Mouse (Mus musculus) neural tube, embryonic 14.5 days (tissue): ENCODE data around the gene Usp48. TPM values are rescaled to one million over a fixed set of nuclear protein-coding genes. Genes with fewer than 3 reads are reported as not detected.

Experiments used
- ATAC-seq: fragments of 200-750 bp; cut with Nextera tagmentation; 2 replicates; pipeline ENCODE4 v1.8.0; 2017; ENCODE audit warnings: low read depth, mild to moderate bottlenecking, moderate TSS enrichment, moderate library complexity
- H3K27ac ChIP-seq: fragments of 300-500 bp; sonication (generic); 2 replicates; pipeline ENCODE4 v1.5.1; 2014; ENCODE audit warnings: low read depth, mild to moderate bottlenecking, control low read depth, low read length, moderate library complexity, mixed read lengths
- H3K27me3 ChIP-seq: fragments of 300-500 bp; sonication (generic); 2 replicates; pipeline ENCODE4 v1.6.1; 2014; ENCODE audit warnings: low read length; ENCODE audit not compliant: control insufficient read depth, insufficient read depth
- H3K36me3 ChIP-seq: fragments of 300-500 bp; sonication (generic); 2 replicates; pipeline ENCODE4 v1.6.1; 2014; ENCODE audit warnings: low read length, mixed read lengths; ENCODE audit not compliant: control insufficient read depth, insufficient read depth
- H3K4me1 ChIP-seq: fragments of 300-500 bp; sonication (generic); 2 replicates; pipeline ENCODE4 v1.6.1; 2014; ENCODE audit warnings: low read length; ENCODE audit not compliant: control insufficient read depth, insufficient read depth
- H3K4me2 ChIP-seq: fragments of 300-500 bp; sonication (generic); 2 replicates; pipeline ENCODE4 v1.6.1; 2014; ENCODE audit warnings: mild to moderate bottlenecking, low read depth, low read length, control low read depth
- H3K4me3 ChIP-seq: fragments of 300-500 bp; sonication (generic); 2 replicates; pipeline ENCODE4 v1.5.1; 2014; ENCODE audit warnings: low read depth, low read length, control low read depth, mixed read lengths
- H3K9ac ChIP-seq: fragments of 300-500 bp; sonication (generic); replicated peaks from 2 replicates; pipeline ENCODE4 v1.6.1; 2014; ENCODE audit warnings: low read depth, mild to moderate bottlenecking, control low read depth, low read length, mixed read lengths
- H3K9me3 ChIP-seq: fragments of 300-500 bp; sonication (generic); 2 replicates; pipeline ENCODE4 v1.6.1; 2016; ENCODE audit warnings: low read length; ENCODE audit not compliant: control insufficient read depth
- WGBS: fragments of 180-500 bp; shearing (Covaris S2); extraction: QIAGEN DNeasy Blood & Tissue Kit; methylation state at CpG from one replicate; pipeline ENCODE4 v1.1.7; 2014; 5-methylcytosine and 5-hydroxymethylcytosine counted together
- polyA plus RNA-seq: library from polyadenylated mRNA; unstranded; fragments of >200 nt; fragmentation: Nextera tagmentation; extraction: Ambion mirVana; gene quantifications from 2 replicates; pipeline ENCODE4 v1.2.1, GENCODE M21; 2014

Usp48 gene
- polyA plus RNA-seq, 1 experiment from 2014 or later = 81.9 TPM

DNA sequence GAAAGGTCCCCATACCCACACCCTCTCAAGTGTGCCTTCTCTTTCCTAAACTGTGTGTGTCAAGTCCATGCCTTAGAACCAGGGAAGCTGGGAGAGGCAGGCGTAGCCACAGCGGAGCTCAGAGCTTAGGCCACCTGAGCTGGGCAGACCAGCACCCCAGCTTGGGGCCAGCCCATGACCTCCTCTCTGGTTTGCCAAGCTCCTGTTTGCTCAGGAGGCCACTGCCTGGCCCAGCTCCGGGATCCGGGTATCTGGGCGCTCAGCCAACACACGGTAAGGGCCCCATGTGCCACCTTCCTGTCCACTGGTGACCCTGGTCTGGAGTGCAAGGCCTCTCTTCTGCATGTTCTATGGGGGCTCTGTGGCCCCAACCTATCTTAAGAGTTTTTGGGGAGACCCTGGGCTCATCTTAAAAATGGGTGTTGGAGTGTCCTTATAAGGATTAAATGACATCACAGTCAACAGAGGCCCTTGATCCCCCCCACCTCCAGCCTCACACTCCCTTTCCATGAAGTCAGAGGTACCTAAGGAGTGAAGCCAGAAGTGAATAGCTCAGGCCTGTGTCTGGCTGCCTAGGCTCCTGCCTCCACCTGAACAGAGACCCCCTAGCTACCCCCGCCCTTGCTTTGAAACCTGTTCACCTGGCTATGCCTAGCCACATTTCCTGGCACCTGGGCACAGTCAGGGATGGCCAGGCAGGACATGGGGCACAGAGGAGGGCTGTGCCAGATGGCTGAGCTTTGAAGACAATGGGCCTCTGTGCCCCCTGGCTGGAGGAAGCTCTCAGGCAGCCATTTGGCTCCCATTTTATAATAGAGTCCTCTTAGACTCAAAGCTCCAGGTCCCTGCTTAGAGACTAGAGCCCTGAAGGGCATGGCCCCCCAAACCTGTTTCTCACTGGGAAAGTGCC, 104.8 kb downstream of the Usp48 start:
- Histone ChIP-seq H3K4me3 (no peak overlapping the region), H3K9ac (no peak overlapping the region), H3K27me3 (no peaks in the 10 kb centered on the region), H3K9me3 (no peaks in the 10 kb centered on the region), H3K36me3 (no peaks in the 10 kb centered on the region), H3K4me1 (peaks cover 8% of the 10 kb centered on the region), H3K27ac (no peak overlapping the region), H3K4me2 (no peak overlapping the region)
- ATAC-seq = no peak
- WGBS = 79% methylated on average over 7 of the region's 7 CpGs

DNA sequence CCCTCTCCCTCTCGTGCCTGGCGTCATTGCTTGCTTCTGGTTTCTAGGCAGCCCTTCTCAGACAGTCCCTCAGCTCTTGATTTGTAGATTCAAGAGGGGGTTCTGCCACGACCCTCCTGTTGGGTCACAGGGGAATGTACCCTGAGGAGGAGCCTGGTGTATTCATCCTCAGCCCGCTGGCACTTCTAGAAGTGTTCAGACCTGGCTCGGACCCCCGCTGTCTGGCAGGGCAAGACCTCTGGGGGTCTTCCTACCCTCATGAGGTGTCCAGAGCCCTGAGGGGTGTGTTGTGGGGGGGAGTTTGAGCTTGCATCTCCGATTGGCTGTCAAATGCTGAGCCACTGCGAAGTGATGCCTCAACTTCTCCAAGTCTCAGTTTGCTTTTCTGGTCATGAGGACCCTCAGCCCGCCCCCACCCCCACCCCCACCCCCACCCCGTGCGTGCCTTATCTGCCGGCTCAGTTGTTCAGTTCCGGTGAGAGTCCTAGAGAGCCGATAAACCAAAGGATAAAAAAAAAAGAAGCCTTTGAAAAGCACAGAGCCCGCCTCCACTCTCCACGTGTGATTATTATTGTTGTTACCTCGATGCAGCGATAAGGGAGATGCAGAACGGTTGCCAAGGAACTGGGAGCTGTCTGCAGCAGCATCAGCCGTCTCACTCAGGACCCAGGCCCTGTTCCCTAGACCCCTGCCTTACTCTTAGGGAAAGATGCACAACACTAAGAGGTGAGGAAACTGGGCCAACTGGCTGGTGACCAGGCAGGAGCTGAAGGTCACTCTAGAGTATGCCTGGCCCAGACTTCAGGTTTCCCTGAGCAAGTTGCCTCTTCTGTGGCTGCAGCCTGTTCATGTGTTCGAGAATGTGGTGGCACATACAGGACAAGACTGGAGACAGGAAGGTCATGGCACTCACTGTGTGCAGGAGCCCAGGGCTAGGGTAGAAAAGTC, 106.0 kb downstream of the Usp48 start:
- no peak overlapping the region for H3K4me2 ChIP-seq
- H3K27me3 ChIP-seq = no peaks in the 10 kb centered on the region
- ATAC-seq = no peak
- H3K27ac ChIP-seq = no peak overlapping the region
- H3K4me1 ChIP-seq = peaks cover 8% of the 10 kb centered on the region
- no peaks in the 10 kb centered on the region for H3K36me3 ChIP-seq
- no peak overlapping the region for H3K4me3 ChIP-seq
- H3K9me3 ChIP-seq = no peaks in the 10 kb centered on the region
- WGBS = 56% methylated on average over 21 of the region's 21 CpGs
- no peak overlapping the region for H3K9ac ChIP-seq

DNA sequence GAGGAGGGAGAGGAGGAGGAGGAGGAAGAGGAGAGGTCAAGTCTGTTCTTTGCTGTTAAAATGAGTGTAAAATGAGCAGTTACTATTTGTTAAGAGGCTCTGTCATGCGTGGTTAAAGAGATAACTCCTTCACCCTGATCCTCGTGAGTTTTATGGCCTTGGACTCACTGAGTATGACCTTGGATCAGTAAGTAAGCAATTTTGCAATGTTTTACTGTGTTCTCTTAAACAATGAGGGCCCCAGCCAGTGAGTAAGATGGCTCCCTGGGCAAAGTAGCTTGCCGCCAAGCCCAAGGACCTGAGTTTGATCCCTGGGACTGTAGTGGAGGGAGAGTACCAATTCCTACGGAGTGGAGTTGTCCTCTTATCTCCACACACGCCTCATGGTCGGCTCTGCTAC, 107.4 kb downstream of the Usp48 start:
- Histone ChIP-seq H3K36me3 (no peaks in the 10 kb centered on the region), H3K4me3 (no peak overlapping the region), H3K9ac (no peak overlapping the region), H3K4me2 (no peak overlapping the region), H3K27me3 (no peaks in the 10 kb centered on the region), H3K27ac (no peak overlapping the region), H3K9me3 (no peaks in the 10 kb centered on the region), H3K4me1 (peaks cover 8% of the 10 kb centered on the region)
- WGBS = 67% methylated on average over 6 of the region's 6 CpGs
- no peak for ATAC-seq

DNA sequence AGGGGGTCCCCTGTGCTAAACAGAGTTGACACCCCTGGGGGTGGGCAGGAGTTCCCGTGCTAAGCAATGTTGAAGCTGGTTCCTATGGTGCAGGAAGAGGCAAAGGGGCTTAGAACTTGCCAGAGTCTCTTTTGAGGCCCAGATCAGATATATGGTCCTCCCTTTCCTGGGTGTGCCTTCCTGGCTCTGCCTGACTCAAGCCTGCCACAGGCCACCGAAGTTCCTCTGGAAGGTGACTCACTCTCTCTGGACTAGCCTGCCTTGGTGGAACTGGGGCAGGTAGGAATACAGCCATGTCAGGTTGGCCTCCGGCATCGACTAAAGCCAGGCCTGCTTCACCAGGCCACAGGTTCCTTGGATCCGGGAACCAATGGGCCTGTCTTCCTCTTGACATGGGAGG, 109.5 kb downstream of the Usp48 start:
- no peak overlapping the region for H3K9ac ChIP-seq
- H3K27me3 ChIP-seq = no peaks in the 10 kb centered on the region
- H3K4me1 ChIP-seq = peaks cover 25% of the 10 kb centered on the region
- no peaks in the 10 kb centered on the region for H3K36me3 ChIP-seq
- no peak overlapping the region for H3K4me2 ChIP-seq
- ATAC-seq = no peak
- no peak overlapping the region for H3K4me3 ChIP-seq
- WGBS = 88% methylated on average over 5 of the region's 5 CpGs
- H3K9me3 ChIP-seq = no peaks in the 10 kb centered on the region
- H3K27ac ChIP-seq = no peak overlapping the region

DNA sequence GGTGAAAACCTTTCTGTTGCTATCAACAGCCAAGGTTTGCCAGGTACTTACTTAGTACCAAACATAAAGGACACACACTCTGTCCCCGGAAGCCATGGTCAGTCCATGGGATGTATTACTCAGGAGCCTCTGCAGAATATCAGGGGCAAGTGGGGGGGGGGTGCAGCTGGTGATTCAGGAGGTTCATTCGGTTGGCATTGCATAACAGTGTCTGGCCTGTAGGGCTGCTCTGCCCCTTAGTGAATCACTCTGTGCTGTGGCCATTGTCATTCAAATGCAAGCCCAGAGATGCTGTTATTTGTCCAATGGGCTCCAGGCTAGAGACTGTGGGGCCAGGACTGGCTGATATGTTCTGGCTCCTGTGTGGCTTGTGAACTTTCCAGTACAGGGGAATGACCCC, 111.0 kb downstream of the Usp48 start:
- Histone ChIP-seq H3K4me3 (no peak overlapping the region), H3K9me3 (no peaks in the 10 kb centered on the region), H3K9ac (no peak overlapping the region), H3K27me3 (no peaks in the 10 kb centered on the region), H3K4me1 (peaks cover 19% of the 10 kb centered on the region), H3K36me3 (no peaks in the 10 kb centered on the region), H3K4me2 (no peak overlapping the region), H3K27ac (no peak overlapping the region)
- no peak for ATAC-seq
- 48% methylated on average over 2 of the region's 2 CpGs for WGBS

DNA sequence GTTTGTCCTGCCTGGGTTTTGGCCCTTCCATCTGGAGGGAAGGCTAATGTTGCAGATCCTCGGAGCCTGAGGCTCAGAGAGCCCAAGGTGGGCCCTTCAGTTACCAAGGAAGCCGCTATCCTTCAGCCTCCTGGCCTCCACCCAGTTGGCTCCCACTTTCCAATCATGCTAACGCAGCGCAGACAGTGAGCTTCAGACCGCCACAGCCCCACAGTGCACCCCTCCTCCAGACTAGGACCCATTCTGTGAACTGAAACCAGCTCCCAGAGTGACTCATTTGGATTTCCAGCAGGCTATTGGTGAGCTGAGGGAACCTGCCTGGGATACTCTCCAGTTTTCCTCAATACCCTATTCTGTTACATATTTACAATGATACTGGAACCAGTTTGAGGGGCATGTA, 111.8 kb downstream of the Usp48 start:
- WGBS = 76% methylated on average over 5 of the region's 5 CpGs

DNA sequence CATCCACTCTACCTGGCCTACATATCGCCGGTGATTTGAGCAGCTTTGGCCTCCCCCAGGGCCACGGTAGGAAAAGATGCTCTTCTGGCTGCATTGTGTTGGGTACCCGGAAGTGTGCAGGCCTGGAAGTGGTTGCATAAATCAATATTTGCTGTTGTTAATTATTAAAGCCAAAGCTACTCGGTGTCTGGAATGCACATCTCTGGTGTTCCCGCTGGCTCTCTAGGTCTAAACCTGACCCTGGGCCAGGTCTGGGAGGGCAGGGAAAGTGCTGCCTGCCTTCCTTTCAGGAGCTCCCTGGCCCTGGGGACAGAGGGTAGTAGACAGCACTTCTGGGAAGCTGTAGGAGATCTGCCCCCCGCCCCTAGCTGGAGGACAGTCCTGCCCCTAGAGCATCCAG, 113.0 kb downstream of the Usp48 start:
- Histone ChIP-seq H3K9ac (no peak overlapping the region), H3K4me3 (no peak overlapping the region), H3K9me3 (no peaks in the 10 kb centered on the region), H3K27ac (peak overlapping the region; percentile 48; the same call in 1 of the 2 replicates), H3K4me2 (no peak overlapping the region), H3K4me1 (peaks cover 19% of the 10 kb centered on the region), H3K27me3 (no peaks in the 10 kb centered on the region), H3K36me3 (no peaks in the 10 kb centered on the region)
- 62% methylated on average over 7 of the region's 7 CpGs for WGBS
- no peak for ATAC-seq

More for the DNA sequence above, 111.8 kb downstream of the Usp48 start:
- no peaks in the 10 kb centered on the region for H3K27me3 ChIP-seq
- ATAC-seq = no peak
- H3K27ac ChIP-seq = no peak overlapping the region
- no peak overlapping the region for H3K4me3 ChIP-seq
- H3K4me2 ChIP-seq = no peak overlapping the region
- no peaks in the 10 kb centered on the region for H3K9me3 ChIP-seq
- H3K9ac ChIP-seq = no peak overlapping the region
- H3K4me1 ChIP-seq = peaks cover 19% of the 10 kb centered on the region
- no peaks in the 10 kb centered on the region for H3K36me3 ChIP-seq

DNA sequence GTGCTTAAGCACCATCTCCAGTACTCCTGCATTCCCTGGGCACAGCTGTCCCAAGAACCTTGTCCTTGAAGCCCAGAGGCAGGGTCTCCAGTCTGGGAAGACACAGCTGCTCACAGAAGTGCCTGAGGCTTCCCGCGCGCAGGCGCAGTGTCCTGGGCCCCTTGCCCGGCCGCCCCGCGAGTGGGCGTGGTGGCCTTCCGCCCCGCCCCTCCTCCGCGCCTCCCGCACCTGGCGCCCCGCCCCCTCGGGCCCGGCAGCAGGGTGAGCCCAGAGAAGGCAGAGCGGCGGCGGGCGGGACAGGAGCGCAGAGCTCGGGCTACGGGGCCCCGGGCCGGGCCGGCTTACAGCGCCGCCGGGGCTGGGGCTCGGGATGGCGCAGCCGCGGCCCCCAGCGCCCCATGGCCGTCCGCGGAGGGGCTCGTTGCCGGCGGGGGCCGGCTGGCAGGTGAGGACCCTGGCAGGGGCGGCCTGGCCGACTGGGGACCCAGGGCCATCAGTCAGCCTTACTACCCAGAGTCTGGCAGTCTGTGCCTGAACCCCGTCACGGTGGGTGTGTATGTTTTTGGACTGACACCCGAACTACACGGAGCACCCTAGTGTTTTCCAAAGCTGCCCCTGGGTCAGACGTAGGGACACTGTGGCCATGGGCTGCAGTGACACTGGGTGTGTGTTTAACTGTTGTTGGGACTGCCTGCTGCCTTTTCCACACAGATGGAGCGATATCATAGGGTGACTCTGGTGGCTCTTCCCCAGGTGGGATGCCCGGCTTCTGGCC, 113.8 kb downstream of the Usp48 start:
- peak overlapping the region; percentile 48; the same call in 1 of the 2 replicates for H3K27ac ChIP-seq

More for the DNA sequence above, 113.8 kb downstream of the Usp48 start:
- H3K36me3 ChIP-seq = no peaks in the 10 kb centered on the region
- peak; percentile 82 for ATAC-seq
- H3K27me3 ChIP-seq = no peaks in the 10 kb centered on the region
- peak overlapping the region; percentile 72 for H3K9ac ChIP-seq
- H3K4me2 ChIP-seq = peak overlapping the region; percentile 76
- H3K4me1 ChIP-seq = peaks cover 19% of the 10 kb centered on the region
- WGBS = 2% methylated on average over 41 of the region's 52 CpGs
- H3K4me3 ChIP-seq = peak overlapping the region; percentile 51
- H3K9me3 ChIP-seq = no peaks in the 10 kb centered on the region
